8 mouse cellular contexts compared by ENCODE assay signal in the genomic region with DNA sequence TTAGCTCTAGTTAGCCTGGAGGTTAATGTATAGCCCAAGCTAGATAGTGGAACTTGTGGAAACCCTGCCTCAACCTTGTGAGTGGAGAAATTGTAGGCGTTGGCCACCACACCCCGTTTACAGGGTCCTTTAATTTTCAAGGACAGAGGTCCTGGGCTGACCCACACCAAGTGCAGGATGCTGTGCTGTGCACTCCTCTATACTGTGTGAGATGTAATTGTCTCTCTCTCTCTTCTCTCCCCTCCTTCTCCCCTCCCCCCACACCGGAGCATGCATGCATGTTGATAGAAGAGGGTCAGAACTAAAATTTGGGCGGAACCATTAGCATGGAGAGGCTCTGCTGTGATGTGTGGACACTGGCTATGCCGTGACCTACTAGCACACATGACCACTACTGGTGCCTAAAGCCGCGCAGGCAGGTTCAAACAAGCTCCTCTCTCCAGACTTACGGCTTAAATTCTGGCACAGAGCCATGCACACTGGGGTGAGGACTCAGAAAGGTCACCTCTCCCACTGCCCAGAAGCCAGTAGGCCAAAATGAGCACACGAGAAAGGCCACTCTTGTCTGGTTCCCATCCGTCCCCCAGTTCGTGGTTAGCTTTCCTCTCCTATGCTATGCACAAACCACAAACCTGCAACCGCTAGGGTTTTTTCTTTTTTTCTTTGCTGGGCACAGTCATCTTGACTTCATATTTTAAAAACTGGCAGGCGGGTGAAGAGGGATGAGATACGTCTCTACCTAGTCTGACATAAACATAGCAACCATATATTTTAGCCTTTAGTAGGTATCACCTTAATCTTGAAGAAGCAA. TPM values are rescaled to one million over a fixed set of nuclear protein-coding genes. Genes with fewer than 3 reads are reported as not detected.
A peak's percentile ranks its signal among the peaks of the same experiment; 100 is the strongest.
DNase-seq lines count a peak whose midpoint lies in the region; ATAC-seq and TF ChIP-seq lines count a peak whose summit lies in the region.

No protein-coding gene starts in this region.

- peak; percentile 47 for ATAC-seq in intestine, embryonic 16.5 days
- peak; percentile 24; the same call in 1 of the 2 replicates for ATAC-seq in megakaryocyte-erythroid progenitor cell, adult 5-6 weeks (replicated peaks; ENCODE audit: low FRiP score, low TSS enrichment, poor library complexity, severe bottlenecking)

- no peaks in the 10 kb centered on the region for H3K9me3 ChIP-seq in intestine, embryonic 16.5 days (ENCODE audit: control insufficient read depth, low read length)

- WGBS in intestine, embryonic 16.5 days = 41% methylated on average over 14 of the region's 14 CpGs

- no peak for DNase-seq in gastrocnemius, adult 2 months
- DNase-seq in gastrocnemius, adult 8-10 months (ENCODE audit: low spot score in 2 of 2) = no peak
- DNase-seq in adrenal gland, adult 8-10 months = no peak
- no peak for DNase-seq in layer of hippocampus, adult 8-10 months (ENCODE audit: low spot score in 2 of 2)
- DNase-seq in ovary, postnatal 36 days (ENCODE audit: low spot score) = no peak

- H3K4me1 ChIP-seq in cortical plate, adult 2 months (ENCODE audit: control insufficient read depth, insufficient read depth, low read length) = peaks cover 7% of the 10 kb centered on the region
- peaks cover 15% of the 10 kb centered on the region for H3K4me1 ChIP-seq in intestine, embryonic 16.5 days (ENCODE audit: control insufficient read depth, insufficient read depth, low read length)

- no peak for TF ChIP-seq POLR2A in cortical plate, adult 2 months (IDR thresholded peaks at IDR 0.05; ENCODE audit: extremely low read depth, insufficient read depth, low read length)

- intact Hi-C loops in gastrocnemius, adult 2 months (cut with DNase I) = loop anchor here (10.0 kb wide), 1 partner anchor 178 kb away; no protein-coding TSS in a partner anchor

- no peak overlapping the region for H3K27ac ChIP-seq in gastrocnemius, adult 2 months
- H3K27ac ChIP-seq in cortical plate, adult 2 months (ENCODE audit: insufficient read depth, low read length) = no peak overlapping the region
- no peak overlapping the region; the same call in 1 of the 2 replicates for H3K27ac ChIP-seq in intestine, embryonic 16.5 days (ENCODE audit: low read length)

- H3K9ac ChIP-seq in intestine, embryonic 16.5 days (ENCODE audit: low read depth, low read length) = no peak overlapping the region

- no peaks in the 10 kb centered on the region for H3K36me3 ChIP-seq in intestine, embryonic 16.5 days (ENCODE audit: control insufficient read depth, insufficient read depth, low read length)

- peak overlapping the region; percentile 80 for H3K4me3 ChIP-seq in gastrocnemius, adult 2 months
- H3K4me3 ChIP-seq in cortical plate, adult 2 months (ENCODE audit: insufficient read depth, low read length) = peak overlapping the region; percentile 28; the same call in 1 of the 2 replicates
- H3K4me3 ChIP-seq in intestine, embryonic 16.5 days (ENCODE audit: low read length) = peak overlapping the region; percentile 72

- H3K27me3 ChIP-seq in intestine, embryonic 16.5 days (replicated peaks; ENCODE audit: control insufficient read depth, insufficient read depth, low read length) = peaks cover 4% of the 10 kb centered on the region; the same call in 1 of the 2 replicates

- no peak for TF ChIP-seq CTCF in gastrocnemius, adult 2 months (IDR thresholded peaks at IDR 0.05)
- no peak for TF ChIP-seq CTCF in cortical plate, adult 2 months (IDR thresholded peaks at IDR 0.05; ENCODE audit: extremely low read depth, insufficient read depth, low read length)

- H3K4me2 ChIP-seq in intestine, embryonic 16.5 days (ENCODE audit: low read depth, low read length) = peak overlapping the region; percentile 100

RNA-seq across cellular contexts. Expression of gene Batf3, which starts 0.6 kb away (rescaled TPM):
- under 1 TPM in 1 of 2 experiments, not detected in 1; 0.38 TPM for total RNA-seq in gastrocnemius, adult 2 months (2021)
- total RNA-seq in gastrocnemius, adult 8-10 months (2022) = not detected
- 3.2 and 4.8 TPM in 2 replicates for polyA plus RNA-seq in cortical plate, adult 2 months (2012; rRNA removed)
- polyA plus RNA-seq in intestine, embryonic 16.5 days (2015; fragmentation: Nextera tagmentation; extraction: Ambion mirVana) = 8.4 and 9.0 TPM in 2 replicates
- not detected in 2 replicates for total RNA-seq in megakaryocyte-erythroid progenitor cell, adult 5-6 weeks (2014; fragmentation: Nextera tagmentation)
- 0.34 TPM in 1 of 2 replicates, not detected in the other for total RNA-seq in megakaryocyte-erythroid progenitor cell, adult 5-6 weeks (2017)
- total RNA-seq in adrenal gland, adult 8-10 months (2022) = 1 to 10 TPM in 3 of 4 experiments, under 1 TPM in 1; 0.64 to 5.4 (median 2.5) TPM
- total RNA-seq in layer of hippocampus, adult 8-10 months (2022) = 1 to 10 TPM in 3 of 4 experiments, not detected in 1; 1.6 to 3.9 (median 3.7) TPM

RNA-seq across cellular contexts. Expression of gene Nsl1, which starts 34.3 kb away (rescaled TPM):
- under 1 TPM; 0.05 to 0.08 TPM for total RNA-seq in gastrocnemius, adult 2 months (2021)
- under 1 TPM; 0.12 to 0.70 (median 0.32) TPM for total RNA-seq in gastrocnemius, adult 8-10 months (2022)
- polyA plus RNA-seq in cortical plate, adult 2 months (2012; rRNA removed) = 0.52 and 0.61 TPM in 2 replicates
- polyA plus RNA-seq in intestine, embryonic 16.5 days (2015; fragmentation: Nextera tagmentation; extraction: Ambion mirVana) = 14.0 and 16.2 TPM in 2 replicates
- total RNA-seq in megakaryocyte-erythroid progenitor cell, adult 5-6 weeks (2014; fragmentation: Nextera tagmentation) = 17.2 and 20.8 TPM in 2 replicates
- 14.8 and 18.4 TPM in 2 replicates for total RNA-seq in megakaryocyte-erythroid progenitor cell, adult 5-6 weeks (2017)
- 1 to 10 TPM in 1 of 4 experiments, under 1 TPM in 3; 0.35 to 1.1 (median 0.72) TPM for total RNA-seq in adrenal gland, adult 8-10 months (2022)
- 1 to 10 TPM in 2 of 4 experiments, under 1 TPM in 2; 0.29 to 1.5 (median 0.89) TPM for total RNA-seq in layer of hippocampus, adult 8-10 months (2022)

RNA-seq across cellular contexts. Expression of gene Tatdn3, which starts 34.3 kb away (rescaled TPM):
- total RNA-seq in gastrocnemius, adult 2 months (2021) = 10 to 100 TPM; 14.4 to 15.2 TPM
- 10 to 100 TPM in 3 of 4 experiments, 1 to 10 TPM in 1; 9.9 to 16.6 (median 13.7) TPM for total RNA-seq in gastrocnemius, adult 8-10 months (2022)
- polyA plus RNA-seq in cortical plate, adult 2 months (2012; rRNA removed) = 60.7 and 62.4 TPM in 2 replicates
- polyA plus RNA-seq in intestine, embryonic 16.5 days (2015; fragmentation: Nextera tagmentation; extraction: Ambion mirVana) = 13.4 and 13.9 TPM in 2 replicates
- total RNA-seq in megakaryocyte-erythroid progenitor cell, adult 5-6 weeks (2014; fragmentation: Nextera tagmentation) = 20.1 and 23.3 TPM in 2 replicates
- 23.3 and 33.6 TPM in 2 replicates for total RNA-seq in megakaryocyte-erythroid progenitor cell, adult 5-6 weeks (2017)
- total RNA-seq in adrenal gland, adult 8-10 months (2022) = 10 to 100 TPM; 11.4 to 38.0 (median 23.8) TPM
- total RNA-seq in layer of hippocampus, adult 8-10 months (2022) = 10 to 100 TPM; 33.7 to 56.3 (median 49.8) TPM

Comparison
In these comparisons a context has a peak if more than half of its experiments do, and no peak if none do; other contexts are left out.
1. H3K4me3 ChIP-seq: peak in every context shown above with its lines; median percentile 80 in gastrocnemius, adult 2 months; 72 in intestine, embryonic 16.5 days; 28 in cortical plate, adult 2 months.
2. RNA of gene Nsl1, which starts 34.3 kb away (total RNA-seq): 14.8 to 20.8 TPM in megakaryocyte-erythroid progenitor cell, adult 5-6 weeks; 0.29 to 1.5 TPM in layer of hippocampus, adult 8-10 months, 0.35 to 1.1 TPM in adrenal gland, adult 8-10 months, 0.12 to 0.70 TPM in gastrocnemius, adult 8-10 months and 0.05 to 0.08 TPM in gastrocnemius, adult 2 months; every median in the first group is over 4 times any median in the second.